In the genomic region with DNA sequence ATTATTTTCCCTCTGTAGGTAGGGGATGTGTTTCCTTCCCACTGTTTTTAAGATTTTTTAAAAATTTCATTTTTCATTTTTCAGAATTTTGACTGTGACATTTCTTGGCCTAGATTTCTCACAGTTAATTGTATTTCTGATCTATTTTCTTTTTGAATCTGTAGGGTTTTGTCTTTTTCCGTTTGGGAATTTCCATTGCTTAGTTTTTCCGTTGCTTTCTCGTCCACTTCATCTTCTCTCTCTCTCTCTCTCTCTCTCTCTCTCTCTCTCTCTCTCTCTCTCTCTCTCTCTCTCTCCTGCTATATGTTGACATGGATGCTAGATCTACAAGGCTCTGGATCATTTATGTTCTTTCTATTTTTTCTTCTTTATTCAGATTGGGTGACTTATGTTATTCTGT, we compare ENCODE assay signal across 29 mouse cellular contexts.
"Had no signal": no experiment of that assay in that cellular context is flagged by ENCODE, and none has a peak within 500 bp of the region (broad histone marks: within the 10 kb centered on the region; RNA-seq: fewer than 3 reads in every experiment).

No protein-coding gene starts in this region.

- H3K9me3 ChIP-seq: limb, embryonic 10.5 days; limb, embryonic 15.5 days; liver, embryonic 12.5 days; liver, embryonic 13.5 days; liver, embryonic 15.5 days; lung, embryonic 15.5 days; midbrain, embryonic 13.5 days; midbrain, embryonic 15.5 days had no signal

- H3K36me3 ChIP-seq: limb, embryonic 10.5 days; limb, embryonic 12.5 days; limb, embryonic 13.5 days; limb, embryonic 15.5 days; liver, embryonic 12.5 days; liver, embryonic 13.5 days; liver, embryonic 15.5 days; lung, embryonic 15.5 days; midbrain, embryonic 10.5 days; midbrain, embryonic 12.5 days; midbrain, embryonic 13.5 days; midbrain, embryonic 15.5 days had no signal

- H3K27me3 ChIP-seq: limb, embryonic 12.5 days; limb, embryonic 13.5 days; limb, embryonic 15.5 days; liver, embryonic 12.5 days; liver, embryonic 13.5 days; liver, embryonic 15.5 days; megakaryocyte, embryonic 14.5 days; midbrain, embryonic 12.5 days; midbrain, embryonic 15.5 days had no signal

- H3K4me3 ChIP-seq: limb, embryonic 10.5 days; limb, embryonic 12.5 days; limb, embryonic 13.5 days; limb, embryonic 15.5 days; liver, embryonic 12.5 days; liver, embryonic 13.5 days; liver, embryonic 15.5 days; lung, embryonic 15.5 days; megakaryocyte, embryonic 14.5 days; midbrain, embryonic 10.5 days; midbrain, embryonic 12.5 days; midbrain, embryonic 13.5 days; midbrain, embryonic 15.5 days; myocyte had no signal

- H3K9ac ChIP-seq: limb, embryonic 12.5 days; limb, embryonic 13.5 days; limb, embryonic 15.5 days; liver, embryonic 12.5 days; liver, embryonic 13.5 days; liver, embryonic 14.5 days; liver, embryonic 15.5 days; liver, postnatal 0 days; lung, embryonic 14.5 days; lung, embryonic 15.5 days; midbrain, embryonic 12.5 days; midbrain, embryonic 13.5 days; midbrain, embryonic 15.5 days had no signal

- DNase-seq: left cerebral cortex, postnatal 4 days; liver; liver, embryonic 13.5 days; liver, postnatal 0 days; lung, adult 18-20 months; lung, adult 2 months; lung, embryonic 14.5 days; lung, postnatal 10 days; lung, postnatal 14 days; lung, postnatal 36 days; lung, postnatal 4 days; midbrain, embryonic 14.5 days had no signal

- H3K4me1 ChIP-seq: liver, embryonic 12.5 days; liver, embryonic 13.5 days; liver, embryonic 15.5 days; megakaryocyte, embryonic 14.5 days; midbrain, embryonic 12.5 days; midbrain, embryonic 15.5 days had no signal

- H3K27ac ChIP-seq: limb, embryonic 10.5 days; limb, embryonic 12.5 days; limb, embryonic 13.5 days; limb, embryonic 15.5 days; liver, embryonic 12.5 days; liver, embryonic 13.5 days; liver, embryonic 14.5 days; liver, embryonic 15.5 days; lung, embryonic 15.5 days; macrophage; midbrain, embryonic 10.5 days; midbrain, embryonic 12.5 days; midbrain, embryonic 13.5 days; midbrain, embryonic 15.5 days had no signal

- H3K4me2 ChIP-seq: limb, embryonic 12.5 days; limb, embryonic 13.5 days; limb, embryonic 15.5 days; liver, embryonic 11.5 days; liver, embryonic 12.5 days; liver, embryonic 13.5 days; liver, embryonic 15.5 days; lung, embryonic 14.5 days; lung, embryonic 15.5 days; midbrain, embryonic 11.5 days; midbrain, embryonic 12.5 days; midbrain, embryonic 13.5 days; midbrain, embryonic 15.5 days had no signal
